Mouse (Mus musculus) E14TG2a.4 (cell line): ENCODE data around the gene Mtx2.

Experiments used
- CTCF ChIP-seq: conservative IDR thresholded peaks from 2 replicates; pipeline ENCODE4 v1.5.1; 2014; ENCODE audit warnings: low read length
- NANOG ChIP-seq: IDR thresholded peaks from 2 replicates; pipeline ENCODE4 v1.6.1; 2014; ENCODE audit warnings: borderline replicate concordance, low read length, mixed read lengths
- POU5F1 ChIP-seq: IDR thresholded peaks from 2 replicates; pipeline ENCODE4 v1.6.1; 2014; ENCODE audit warnings: low read length, borderline replicate concordance

DNA sequence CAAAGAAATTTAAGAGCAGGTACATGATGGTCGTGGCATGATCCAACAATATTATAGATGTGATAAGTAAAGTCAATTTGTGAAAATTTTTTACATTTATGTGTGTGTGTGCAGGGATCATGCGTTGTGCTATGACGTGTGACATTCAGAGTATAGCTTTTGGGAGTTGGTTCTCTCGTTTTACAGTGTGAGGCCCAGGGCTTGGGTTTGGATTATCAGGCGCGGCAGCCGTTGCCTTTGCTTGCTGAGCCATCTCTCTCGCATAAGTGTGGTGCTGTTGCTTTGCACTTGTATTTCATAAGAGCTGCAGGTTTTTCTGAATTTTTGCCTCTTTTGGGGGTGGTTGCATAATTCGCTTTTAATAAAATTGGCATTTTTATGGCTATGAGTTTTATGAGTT lies 48.4 kb downstream of the Mtx2 start:
- no peak for TF ChIP-seq CTCF
- no peak for TF ChIP-seq NANOG
- TF ChIP-seq POU5F1, result no peak
